Mouse (Mus musculus): ENCODE measurements around the gene Zbtb38. TPM values are rescaled to one million over a fixed set of nuclear protein-coding genes. Genes with fewer than 3 reads are reported as not detected.

Zbtb38 gene
- total and polyA plus RNA-seq, 3 experiments, result 3.7 to 38.2 (median 37.6) TPM

DNA sequence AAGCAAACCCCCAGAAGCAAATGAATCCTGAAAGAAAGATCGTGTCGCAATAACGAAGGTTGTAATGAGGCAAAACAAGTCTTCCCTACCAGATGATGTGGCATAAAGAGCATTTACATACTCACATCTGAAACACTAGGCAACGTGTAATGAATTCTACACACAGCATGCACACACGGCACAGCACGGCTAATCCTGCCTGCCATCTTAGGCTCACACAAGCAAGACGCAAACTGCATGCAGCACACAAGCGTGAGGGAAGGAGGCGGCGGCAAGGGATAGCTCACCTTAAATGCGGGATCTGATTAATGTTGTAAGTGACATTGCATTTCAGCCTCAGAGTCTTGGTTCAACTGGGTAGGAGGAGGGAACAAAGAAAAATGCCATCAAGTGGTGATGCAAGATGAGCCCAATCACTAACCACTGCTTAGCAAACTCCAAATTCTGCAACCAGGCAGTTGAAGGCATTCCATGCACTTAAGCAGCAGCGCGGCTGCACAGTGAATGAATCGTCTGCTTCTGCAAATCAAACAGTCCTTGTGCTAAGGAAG, 20.6 kb downstream of the Zbtb38 start:
- Histone ChIP-seq H3K4me1 (ENCODE audit: insufficient read depth, low read depth, low read length) (peaks cover 10% of the 10 kb centered on the region), H3K4me3 (ENCODE audit: low read depth, low read length) (no peak overlapping the region), H3K9me3 (replicated peaks) (no peaks in the 10 kb centered on the region), H3K36me3 (replicated peaks) (no peaks in the 10 kb centered on the region), H3K27me3 (ENCODE audit: insufficient read depth, low read length) (peaks cover 20% of the 10 kb centered on the region)
- TF ChIP-seq GATA1 (IDR thresholded peaks at IDR 0.05; ENCODE audit: borderline replicate concordance, low read length), result no peak
- no peak for TF ChIP-seq GATA2 (IDR thresholded peaks at IDR 0.05; ENCODE audit: borderline replicate concordance, low read depth, low read length)
- TF ChIP-seq CTCF (IDR thresholded peaks at IDR 0.05; ENCODE audit: low read depth, low read length), result no peak
- TF ChIP-seq TAL1 (conservative IDR thresholded peaks at IDR 0.05; ENCODE audit: low read depth, low read length), result no peak
- TF ChIP-seq POLR2AphosphoS5 (IDR thresholded peaks at IDR 0.05; ENCODE audit: insufficient replicate concordance, low read depth, low read length), result no peak
- DNase-seq (ENCODE audit: low spot score), result no peak
- ATAC-seq (ENCODE audit: extremely low read depth, insufficient number of reproducible peaks, low FRiP score, poor library complexity, severe bottlenecking), result no peak

DNA sequence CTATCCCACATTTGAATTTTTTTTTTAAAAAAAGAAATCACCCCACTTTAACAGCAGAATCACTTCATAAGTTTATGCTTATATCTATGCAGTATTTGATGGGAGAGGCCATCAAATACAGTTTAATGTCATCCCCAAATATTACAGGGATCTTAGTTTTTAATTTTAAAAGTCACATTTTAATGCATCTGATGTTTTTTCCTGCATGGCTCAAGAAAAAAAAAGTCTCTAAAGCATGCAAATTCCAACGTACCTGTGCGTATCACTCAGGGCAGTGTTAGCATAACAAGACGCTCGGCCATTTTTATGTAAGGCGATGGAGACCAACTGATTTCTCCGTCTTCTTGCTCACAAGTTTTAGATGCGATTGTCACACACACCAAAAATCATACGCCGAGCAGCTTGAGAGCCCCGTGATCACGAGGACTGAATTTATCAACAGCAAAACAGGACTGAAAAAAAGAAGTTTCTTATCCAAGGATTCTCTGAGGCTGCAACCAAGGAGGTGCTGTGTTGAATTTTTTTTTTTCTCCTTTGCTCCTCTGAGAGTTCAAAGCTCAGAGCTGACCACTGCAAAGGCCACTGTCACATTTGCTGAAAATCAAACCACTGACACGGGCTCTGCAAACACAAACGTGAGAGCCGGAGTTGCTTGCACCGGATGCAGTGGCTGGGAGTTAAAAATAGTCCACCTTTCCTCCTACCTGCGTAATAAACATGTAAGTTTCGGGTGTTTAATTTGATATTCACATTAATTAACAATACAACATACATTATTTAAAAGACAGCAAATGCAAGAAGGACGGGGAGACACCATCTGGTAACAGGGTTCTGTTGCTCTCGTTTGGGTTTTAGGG, 21.4 kb downstream of the Zbtb38 start:
- ATAC-seq (ENCODE audit: extremely low read depth, insufficient number of reproducible peaks, low FRiP score, poor library complexity, severe bottlenecking), result no peak
- Histone ChIP-seq H3K4me1 (ENCODE audit: insufficient read depth, low read depth, low read length) (peaks cover 10% of the 10 kb centered on the region), H3K27me3 (ENCODE audit: insufficient read depth, low read length) (peaks cover 20% of the 10 kb centered on the region), H3K36me3 (replicated peaks) (no peaks in the 10 kb centered on the region), H3K9me3 (replicated peaks) (no peaks in the 10 kb centered on the region), H3K4me3 (ENCODE audit: low read depth, low read length) (no peak overlapping the region)
- TF ChIP-seq CTCF (IDR thresholded peaks at IDR 0.05; ENCODE audit: low read depth, low read length), result no peak
- TF ChIP-seq TAL1 (conservative IDR thresholded peaks at IDR 0.05; ENCODE audit: low read depth, low read length), result no peak
- TF ChIP-seq POLR2AphosphoS5 (IDR thresholded peaks at IDR 0.05; ENCODE audit: insufficient replicate concordance, low read depth, low read length), result no peak
- TF ChIP-seq GATA2 (IDR thresholded peaks at IDR 0.05; ENCODE audit: borderline replicate concordance, low read depth, low read length), result no peak
- DNase-seq (ENCODE audit: low spot score), result no peak

DNA sequence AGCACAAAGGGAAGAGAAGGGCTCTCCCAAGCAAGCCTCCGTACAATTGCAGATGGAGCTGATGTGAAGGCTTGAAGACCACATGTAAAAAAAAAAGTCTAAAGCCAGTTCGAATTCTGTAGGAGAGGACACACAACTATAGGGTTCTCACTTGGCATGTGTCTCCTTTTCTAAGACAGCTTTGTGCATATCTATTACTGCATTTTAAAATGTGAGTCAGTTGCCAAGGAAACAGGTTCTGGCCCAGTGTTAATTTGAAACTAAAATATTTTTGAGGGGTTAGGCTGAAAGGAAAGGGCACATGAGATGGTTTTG, 22.4 kb downstream of the Zbtb38 start:
- ATAC-seq (ENCODE audit: extremely low read depth, insufficient number of reproducible peaks, low FRiP score, poor library complexity, severe bottlenecking) (no peak), DNase-seq (ENCODE audit: low spot score) (no peak)
- Histone ChIP-seq H3K36me3 (replicated peaks) (no peaks in the 10 kb centered on the region), H3K4me3 (ENCODE audit: low read depth, low read length) (no peak overlapping the region), H3K27me3 (ENCODE audit: insufficient read depth, low read length) (peaks cover 20% of the 10 kb centered on the region), H3K4me1 (ENCODE audit: insufficient read depth, low read depth, low read length) (peaks cover 13% of the 10 kb centered on the region), H3K9me3 (replicated peaks) (no peaks in the 10 kb centered on the region)
- TF ChIP-seq GATA2 (IDR thresholded peaks at IDR 0.05; ENCODE audit: borderline replicate concordance, low read depth, low read length), result no peak
- no peak for TF ChIP-seq GATA1 (IDR thresholded peaks at IDR 0.05; ENCODE audit: borderline replicate concordance, low read length)
- TF ChIP-seq TAL1 (conservative IDR thresholded peaks at IDR 0.05; ENCODE audit: low read depth, low read length), result no peak
- TF ChIP-seq CTCF (IDR thresholded peaks at IDR 0.05; ENCODE audit: low read depth, low read length), result no peak
- no peak for TF ChIP-seq POLR2AphosphoS5 (IDR thresholded peaks at IDR 0.05; ENCODE audit: insufficient replicate concordance, low read depth, low read length)

DNA sequence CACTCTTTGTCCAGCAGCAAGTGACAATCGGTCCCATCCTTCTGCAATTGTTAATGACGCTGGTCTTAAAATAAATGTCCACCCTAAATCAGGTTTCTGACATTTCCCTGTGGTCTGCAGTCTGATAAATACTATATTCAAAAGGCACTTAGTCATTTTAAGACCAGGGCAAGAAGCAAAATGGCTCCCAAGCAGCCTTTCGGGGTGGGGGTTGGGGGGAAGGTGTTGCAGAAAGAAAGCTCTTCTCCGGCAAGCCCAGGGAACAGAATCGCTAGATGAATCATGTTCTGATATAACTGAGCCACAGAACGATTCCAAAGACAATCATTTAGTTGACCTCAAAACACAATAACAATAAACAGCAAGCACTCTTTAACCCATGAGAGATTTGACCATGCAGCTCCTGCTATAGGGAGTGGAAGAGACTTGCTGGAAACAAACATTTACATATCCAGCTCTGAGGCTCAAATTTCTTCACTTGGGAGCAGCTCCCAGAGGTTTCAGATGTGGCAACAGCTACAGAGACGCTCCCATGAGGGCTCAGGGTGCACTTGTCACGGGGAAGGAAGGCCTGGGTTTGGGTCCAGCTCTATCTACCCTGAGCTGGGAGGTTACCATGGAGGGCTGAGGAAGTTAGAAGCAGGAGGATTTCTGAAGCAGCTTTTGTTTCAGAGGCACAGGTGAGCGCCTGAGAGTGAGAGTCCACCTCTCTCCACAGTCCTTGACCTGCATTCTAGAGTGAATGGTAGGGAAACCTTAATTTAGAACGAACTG, 22.9 kb downstream of the Zbtb38 start:
- Histone ChIP-seq H3K4me1 (ENCODE audit: insufficient read depth, low read depth, low read length) (peaks cover 11% of the 10 kb centered on the region), H3K27me3 (ENCODE audit: insufficient read depth, low read length) (peaks cover 20% of the 10 kb centered on the region), H3K9me3 (replicated peaks) (no peaks in the 10 kb centered on the region), H3K36me3 (replicated peaks) (no peaks in the 10 kb centered on the region), H3K4me3 (ENCODE audit: low read depth, low read length) (no peak overlapping the region)
- no peak for TF ChIP-seq CTCF (IDR thresholded peaks at IDR 0.05; ENCODE audit: low read depth, low read length)
- TF ChIP-seq GATA2 (IDR thresholded peaks at IDR 0.05; ENCODE audit: borderline replicate concordance, low read depth, low read length), result no peak
- no peak for TF ChIP-seq TAL1 (conservative IDR thresholded peaks at IDR 0.05; ENCODE audit: low read depth, low read length)
- TF ChIP-seq POLR2AphosphoS5 (IDR thresholded peaks at IDR 0.05; ENCODE audit: insufficient replicate concordance, low read depth, low read length), result no peak
- TF ChIP-seq GATA1 (IDR thresholded peaks at IDR 0.05; ENCODE audit: borderline replicate concordance, low read length), result no peak
- DNase-seq (ENCODE audit: low spot score) (no peak), ATAC-seq (ENCODE audit: extremely low read depth, insufficient number of reproducible peaks, low FRiP score, poor library complexity, severe bottlenecking) (no peak)

DNA sequence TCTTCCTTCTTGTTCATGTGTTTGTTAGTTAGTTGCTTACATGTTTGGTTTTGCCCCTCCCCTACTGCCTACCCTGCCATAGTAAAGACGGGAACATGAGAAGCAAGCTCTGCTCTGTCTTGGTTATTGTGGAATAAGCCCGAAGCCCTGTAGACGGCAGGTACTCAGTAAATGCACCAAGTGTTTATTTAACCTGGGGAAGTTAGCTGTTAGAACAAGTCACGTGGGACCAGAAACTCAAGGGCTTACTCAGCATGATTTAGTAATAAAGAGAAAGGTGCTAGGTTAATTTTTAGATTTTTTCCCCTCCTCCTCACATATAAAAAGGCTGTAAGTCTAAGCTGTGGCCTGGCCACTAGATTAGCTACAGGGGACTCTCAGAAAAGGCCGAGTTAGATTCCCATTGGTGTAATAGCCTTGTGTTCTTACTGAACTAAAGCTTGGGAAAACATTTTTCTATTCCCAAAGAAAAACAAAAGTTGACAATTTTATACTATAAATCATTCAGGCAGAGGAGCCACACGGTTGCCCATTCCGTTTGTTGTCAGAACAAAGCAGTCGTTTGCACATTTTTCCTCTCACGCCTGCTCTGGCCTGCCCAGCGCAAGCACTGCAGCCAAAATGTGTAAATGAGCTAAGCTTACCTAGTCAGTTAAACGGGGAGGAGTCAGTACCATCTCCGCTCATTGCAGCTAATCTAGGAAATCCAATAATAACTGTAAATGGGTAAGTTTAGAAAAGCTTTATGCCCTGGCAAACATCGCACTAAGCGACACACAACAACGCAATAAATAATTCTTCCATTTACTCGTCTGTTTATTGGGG, 24.1 kb downstream of the Zbtb38 start:
- Histone ChIP-seq H3K36me3 (replicated peaks) (no peaks in the 10 kb centered on the region), H3K4me3 (ENCODE audit: low read depth, low read length) (no peak overlapping the region), H3K4me1 (ENCODE audit: insufficient read depth, low read depth, low read length) (peaks cover 19% of the 10 kb centered on the region), H3K27me3 (ENCODE audit: insufficient read depth, low read length) (peaks cover 20% of the 10 kb centered on the region), H3K9me3 (replicated peaks) (no peaks in the 10 kb centered on the region)
- DNase-seq (ENCODE audit: low spot score) (no peak), ATAC-seq (ENCODE audit: extremely low read depth, insufficient number of reproducible peaks, low FRiP score, poor library complexity, severe bottlenecking) (no peak)
- TF ChIP-seq TAL1 (conservative IDR thresholded peaks at IDR 0.05; ENCODE audit: low read depth, low read length) (no peak), POLR2AphosphoS5 (IDR thresholded peaks at IDR 0.05; ENCODE audit: insufficient replicate concordance, low read depth, low read length) (no peak), GATA1 (IDR thresholded peaks at IDR 0.05; ENCODE audit: borderline replicate concordance, low read length) (no peak), CTCF (IDR thresholded peaks at IDR 0.05; ENCODE audit: low read depth, low read length) (no peak), GATA2 (IDR thresholded peaks at IDR 0.05; ENCODE audit: borderline replicate concordance, low read depth, low read length) (no peak)
